Mouse (Mus musculus): ENCODE measurements around the gene Bicdl1. TPM values are rescaled to one million over a fixed set of nuclear protein-coding genes. Genes with fewer than 3 reads are reported as not detected.
"Not testable (repeated sequence)": the region's sequence is repeated elsewhere in the genome, so short reads cannot be mapped to it uniquely, and the experiment has no call there.

Gene Bicdl1
- polyA plus RNA-seq, 1 experiment from 2014 or later, result 12.3 TPM

- no peaks in the 10 kb centered on the region for H3K36me3 ChIP-seq (ENCODE audit: insufficient read depth, low read length)
- H3K9ac ChIP-seq (ENCODE audit: low read depth, low read length), result no peak overlapping the region
- no peak overlapping the region for H3K27ac ChIP-seq
- whole genome bisulfite sequencing, result 81% methylated on average over 2 of the region's 2 CpGs
- no peak overlapping the region for H3K4me3 ChIP-seq (replicated peaks; ENCODE audit: low read depth, low read length)
- DNase-seq (ENCODE audit: low spot score) (no peak), ATAC-seq (replicated peaks; ENCODE audit: low FRiP score, low read depth) (no peak)
- H3K4me1 ChIP-seq (replicated peaks; ENCODE audit: insufficient read depth, low read length), result no peaks in the 10 kb centered on the region
- H3K4me2 ChIP-seq (ENCODE audit: low read length), result no peak overlapping the region
- H3K9me3 ChIP-seq (replicated peaks; ENCODE audit: low read length), result no peaks in the 10 kb centered on the region
- H3K27me3 ChIP-seq (ENCODE audit: insufficient read depth, low read length), result no peaks in the 10 kb centered on the region
- TF ChIP-seq CTCF (IDR thresholded peaks at IDR 0.05; ENCODE audit: low read depth), result no peak
Measured at GRCm38 (mm10) chr5:115763981-115764380, 32.6 kb upstream of the Bicdl1 start.

GRCm38 (mm10) chr5:115760903-115761302 lies 29.5 kb upstream of the Bicdl1 start:
- ATAC-seq (replicated peaks; ENCODE audit: low FRiP score, low read depth) (no peak), DNase-seq (ENCODE audit: low spot score) (no peak)
- Histone ChIP-seq H3K4me1 (replicated peaks; ENCODE audit: insufficient read depth, low read length) (no peaks in the 10 kb centered on the region), H3K4me3 (replicated peaks; ENCODE audit: low read depth, low read length) (no peak overlapping the region), H3K9me3 (replicated peaks; ENCODE audit: low read length) (no peaks in the 10 kb centered on the region), H3K36me3 (ENCODE audit: insufficient read depth, low read length) (no peaks in the 10 kb centered on the region), H3K9ac (ENCODE audit: low read depth, low read length) (no peak overlapping the region), H3K27me3 (ENCODE audit: insufficient read depth, low read length) (no peaks in the 10 kb centered on the region), H3K4me2 (ENCODE audit: low read length) (no peak overlapping the region), H3K27ac (no peak overlapping the region)
- 73% methylated on average over 11 of the region's 11 CpGs for WGBS
- no peak for TF ChIP-seq CTCF (IDR thresholded peaks at IDR 0.05; ENCODE audit: low read depth)

- WGBS, result 40% methylated on average over 10 of the region's 10 CpGs
- Histone ChIP-seq H3K27me3 (ENCODE audit: insufficient read depth, low read length) (no peaks in the 10 kb centered on the region), H3K9me3 (replicated peaks; ENCODE audit: low read length) (no peaks in the 10 kb centered on the region), H3K36me3 (ENCODE audit: insufficient read depth, low read length) (no peaks in the 10 kb centered on the region), H3K4me2 (ENCODE audit: low read length) (no peak overlapping the region), H3K4me1 (replicated peaks; ENCODE audit: insufficient read depth, low read length) (no peaks in the 10 kb centered on the region), H3K4me3 (replicated peaks; ENCODE audit: low read depth, low read length) (no peak overlapping the region), H3K27ac (no peak overlapping the region), H3K9ac (ENCODE audit: low read depth, low read length) (no peak overlapping the region)
- no peak for ATAC-seq (replicated peaks; ENCODE audit: low FRiP score, low read depth)
- no peak for DNase-seq (ENCODE audit: low spot score)
- no peak for TF ChIP-seq CTCF (IDR thresholded peaks at IDR 0.05; ENCODE audit: low read depth)
Measured at GRCm38 (mm10) chr5:115758431-115759180, 27.2 kb upstream of the Bicdl1 start.

- ATAC-seq (replicated peaks; ENCODE audit: low FRiP score, low read depth) (no peak), DNase-seq (ENCODE audit: low spot score) (no peak)
- no peaks in the 10 kb centered on the region for H3K36me3 ChIP-seq (ENCODE audit: insufficient read depth, low read length)
- no peaks in the 10 kb centered on the region for H3K27me3 ChIP-seq (ENCODE audit: insufficient read depth, low read length)
- H3K27ac ChIP-seq, result no peak overlapping the region
- no peaks in the 10 kb centered on the region for H3K9me3 ChIP-seq (replicated peaks; ENCODE audit: low read length)
- no peaks in the 10 kb centered on the region for H3K4me1 ChIP-seq (replicated peaks; ENCODE audit: insufficient read depth, low read length)
- no peak overlapping the region for H3K4me3 ChIP-seq (replicated peaks; ENCODE audit: low read depth, low read length)
- H3K9ac ChIP-seq (ENCODE audit: low read depth, low read length), result no peak overlapping the region
- H3K4me2 ChIP-seq (ENCODE audit: low read length), result no peak overlapping the region
- WGBS, result 84% methylated on average over 8 of the region's 8 CpGs
- TF ChIP-seq CTCF (IDR thresholded peaks at IDR 0.05; ENCODE audit: low read depth), result no peak
Measured at GRCm38 (mm10) chr5:115757516-115757915, 26.1 kb upstream of the Bicdl1 start.

GRCm38 (mm10) chr5:115755501-115755900 lies 24.1 kb upstream of the Bicdl1 start:
- 64% methylated on average over 4 of the region's 7 CpGs for WGBS
- Histone ChIP-seq H3K36me3 (ENCODE audit: insufficient read depth, low read length) (no peaks in the 10 kb centered on the region), H3K4me2 (ENCODE audit: low read length) (no peak overlapping the region), H3K4me1 (replicated peaks; ENCODE audit: insufficient read depth, low read length) (no peaks in the 10 kb centered on the region), H3K4me3 (replicated peaks; ENCODE audit: low read depth, low read length) (no peak overlapping the region), H3K9ac (ENCODE audit: low read depth, low read length) (no peak overlapping the region), H3K9me3 (replicated peaks; ENCODE audit: low read length) (no peaks in the 10 kb centered on the region), H3K27me3 (ENCODE audit: insufficient read depth, low read length) (no peaks in the 10 kb centered on the region), H3K27ac (no peak overlapping the region)
- ATAC-seq (replicated peaks; ENCODE audit: low FRiP score, low read depth), result no peak
- no peak for DNase-seq (ENCODE audit: low spot score)
- no peak for TF ChIP-seq CTCF (IDR thresholded peaks at IDR 0.05; ENCODE audit: low read depth)

- Histone ChIP-seq H3K4me3 (replicated peaks; ENCODE audit: low read depth, low read length) (no peak overlapping the region), H3K9me3 (replicated peaks; ENCODE audit: low read length) (no peaks in the 10 kb centered on the region), H3K36me3 (ENCODE audit: insufficient read depth, low read length) (no peaks in the 10 kb centered on the region), H3K27me3 (ENCODE audit: insufficient read depth, low read length) (no peaks in the 10 kb centered on the region), H3K4me2 (ENCODE audit: low read length) (no peak overlapping the region), H3K9ac (ENCODE audit: low read depth, low read length) (no peak overlapping the region), H3K27ac (no peak overlapping the region), H3K4me1 (replicated peaks; ENCODE audit: insufficient read depth, low read length) (no peaks in the 10 kb centered on the region)
- no peak for DNase-seq (ENCODE audit: low spot score)
- WGBS, result 84% methylated on average over 9 of the region's 9 CpGs
- TF ChIP-seq CTCF (IDR thresholded peaks at IDR 0.05; ENCODE audit: low read depth), result no peak
- ATAC-seq (replicated peaks; ENCODE audit: low FRiP score, low read depth), result no peak
Measured at GRCm38 (mm10) chr5:115754831-115755230, 23.4 kb upstream of the Bicdl1 start.

GRCm38 (mm10) chr5:115752883-115753282 lies 21.5 kb upstream of the Bicdl1 start:
- Histone ChIP-seq H3K36me3 (ENCODE audit: insufficient read depth, low read length) (no peaks in the 10 kb centered on the region), H3K27ac (no peak overlapping the region), H3K9me3 (replicated peaks; ENCODE audit: low read length) (no peaks in the 10 kb centered on the region), H3K4me3 (replicated peaks; ENCODE audit: low read depth, low read length) (no peak overlapping the region), H3K4me1 (replicated peaks; ENCODE audit: insufficient read depth, low read length) (no peaks in the 10 kb centered on the region), H3K4me2 (ENCODE audit: low read length) (no peak overlapping the region), H3K9ac (ENCODE audit: low read depth, low read length) (no peak overlapping the region), H3K27me3 (ENCODE audit: insufficient read depth, low read length) (no peaks in the 10 kb centered on the region)
- 57% methylated on average over 5 of the region's 5 CpGs for WGBS
- no peak for TF ChIP-seq CTCF (IDR thresholded peaks at IDR 0.05; ENCODE audit: low read depth)
- no peak for ATAC-seq (replicated peaks; ENCODE audit: low FRiP score, low read depth)
- no peak for DNase-seq (ENCODE audit: low spot score)

- not testable (repeated sequence) for H3K36me3 ChIP-seq (ENCODE audit: insufficient read depth, low read length); H3K9me3 ChIP-seq (replicated peaks; ENCODE audit: low read length); DNase-seq (ENCODE audit: low spot score); H3K9ac ChIP-seq (ENCODE audit: low read depth, low read length); H3K27me3 ChIP-seq (ENCODE audit: insufficient read depth, low read length); ATAC-seq (replicated peaks; ENCODE audit: low FRiP score, low read depth); H3K4me1 ChIP-seq (replicated peaks; ENCODE audit: insufficient read depth, low read length); H3K27ac ChIP-seq; H3K4me2 ChIP-seq (ENCODE audit: low read length); H3K4me3 ChIP-seq (replicated peaks; ENCODE audit: low read depth, low read length)
- 93% methylated on average over 9 of the region's 9 CpGs for WGBS
Measured at GRCm38 (mm10) chr5:115751916-115752315, 20.5 kb upstream of the Bicdl1 start.

All from kidney, postnatal 0 days (tissue).